Mouse (Mus musculus): Measurements from ENCODE around the gene Il17c.

DNA sequence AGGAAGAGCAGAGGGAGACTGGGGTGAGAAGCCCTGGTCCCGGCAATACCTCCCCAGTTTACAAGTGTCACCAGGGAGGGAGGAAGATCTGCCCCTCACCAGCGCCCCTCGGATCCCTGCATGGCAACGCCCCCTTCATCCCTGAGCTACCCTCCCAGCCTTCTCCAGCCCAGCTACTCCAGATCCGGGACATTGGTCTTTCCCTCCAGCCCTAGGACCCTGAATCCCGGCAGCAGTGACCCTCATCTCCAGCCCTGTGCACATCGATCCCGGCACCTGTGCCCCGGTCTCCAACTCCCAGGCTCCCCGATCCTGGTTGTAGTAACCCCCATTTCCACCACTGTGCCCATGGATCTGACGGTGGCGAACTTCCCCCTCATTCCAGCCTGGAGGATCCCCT, 21.0 kb downstream of the Il17c start:
- TF ChIP-seq POLR2A (IDR thresholded peaks at IDR 0.05; ENCODE audit: extremely low read depth, insufficient read depth, low read length) (no peak), CTCF (IDR thresholded peaks at IDR 0.05; ENCODE audit: extremely low read depth, insufficient read depth, low read length) (no peak)

Data from cortical plate, adult 2 months (tissue).